Mouse (Mus musculus) left cerebral cortex, adult 8-10 months (tissue): ENCODE results near the gene Gm26620. TPM values are rescaled to one million over a fixed set of nuclear protein-coding genes. Genes with fewer than 3 reads are reported as not detected.

Experiments
- DNase-seq, 2 experiments: peaks; one replicate each; pipeline ENCODE4 v3.0.0; 2022; ENCODE audit warnings: low spot score in 2 of 2
- total RNA-seq, 4 experiments: library from RNA; stranded (reverse); gene quantifications; 2 replicates each; pipeline ENCODE4 v1.2.4; 2022

The Gm26620 gene
- total RNA-seq, 4 experiments from 2014 or later, result 0.46 to 0.87 (median 0.48) TPM; not detected in 1

- DNase-seq, result no peak
Measured at GRCm38 (mm10) chr1:170868905-170869283, 16.0 kb upstream of the Gm26620 start.

DNA sequence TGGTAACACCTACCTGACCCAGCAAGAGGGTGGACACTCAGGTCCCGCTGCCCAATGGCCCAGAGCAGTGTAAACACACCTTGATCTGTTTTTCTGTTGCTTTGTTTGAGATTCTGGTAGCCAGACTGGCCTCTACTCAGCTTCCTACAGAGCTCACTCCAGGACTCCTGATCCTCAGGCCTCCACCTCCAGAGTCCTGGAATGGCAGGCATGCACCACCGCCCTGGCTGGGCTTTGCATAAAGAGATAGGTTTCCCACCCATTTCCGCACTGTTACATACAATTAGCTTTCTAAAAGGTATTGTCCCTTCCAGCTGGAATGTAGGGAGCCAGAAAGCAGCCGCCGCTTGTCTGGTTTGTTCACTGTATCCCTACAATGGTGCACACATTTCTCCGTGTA, 13.5 kb upstream of the Gm26620 start:
- no peak for DNase-seq

- DNase-seq, result no peak
Measured at GRCm38 (mm10) chr1:170871961-170872360, 12.9 kb upstream of the Gm26620 start.

GRCm38 (mm10) chr1:170875676-170876075, 9.2 kb upstream of the Gm26620 start:
- DNase-seq, result no peak

DNA sequence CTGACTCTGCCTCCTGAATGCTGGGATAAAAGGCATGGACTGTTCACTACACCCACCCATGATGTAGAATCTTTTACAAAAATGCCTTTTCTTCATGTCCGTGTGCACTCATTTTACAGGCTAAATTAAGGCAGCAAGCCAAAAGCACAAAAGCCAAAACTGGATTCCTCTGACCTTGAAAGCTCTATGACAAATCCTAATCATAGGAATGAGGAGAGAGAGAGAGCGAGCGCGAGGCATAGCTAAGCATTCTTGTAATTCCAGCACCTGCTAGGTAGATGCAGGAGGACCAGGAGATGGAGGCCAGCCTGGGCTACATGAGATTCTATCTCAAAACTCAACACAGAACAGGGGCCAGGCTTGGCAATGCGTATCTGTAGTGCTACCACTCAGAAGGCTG, 8.0 kb upstream of the Gm26620 start:
- no peak for DNase-seq

- DNase-seq, result no peak
Measured at GRCm38 (mm10) chr1:170882915-170883485, 1.9 kb upstream of the Gm26620 start.

DNA sequence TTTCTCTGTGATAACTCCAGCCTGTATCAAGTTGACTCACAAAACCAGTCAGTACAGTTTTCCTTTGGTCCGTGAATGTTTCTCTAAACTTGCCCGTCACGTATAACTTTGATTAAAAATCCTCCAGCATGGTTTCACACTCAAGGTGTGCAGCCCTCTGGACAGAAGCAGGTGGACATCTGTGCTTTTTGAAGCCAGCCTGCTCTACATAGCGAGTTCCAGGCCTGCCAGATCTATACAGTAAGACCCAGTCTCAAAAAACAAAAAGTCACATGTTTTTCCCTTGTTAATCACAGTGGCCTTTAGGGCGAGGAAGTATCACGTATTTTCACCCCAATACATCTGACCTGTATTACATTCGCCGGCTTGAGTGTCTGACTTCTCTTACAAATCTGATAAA, 475 bp upstream of the Gm26620 start:
- no peak for DNase-seq

- DNase-seq, result no peak
Measured at GRCm38 (mm10) chr1:170886044-170886458, 1.2 kb downstream of the Gm26620 start.

- DNase-seq, result no peak
Measured at GRCm38 (mm10) chr1:170889310-170889709, 4.4 kb downstream of the Gm26620 start.

DNA sequence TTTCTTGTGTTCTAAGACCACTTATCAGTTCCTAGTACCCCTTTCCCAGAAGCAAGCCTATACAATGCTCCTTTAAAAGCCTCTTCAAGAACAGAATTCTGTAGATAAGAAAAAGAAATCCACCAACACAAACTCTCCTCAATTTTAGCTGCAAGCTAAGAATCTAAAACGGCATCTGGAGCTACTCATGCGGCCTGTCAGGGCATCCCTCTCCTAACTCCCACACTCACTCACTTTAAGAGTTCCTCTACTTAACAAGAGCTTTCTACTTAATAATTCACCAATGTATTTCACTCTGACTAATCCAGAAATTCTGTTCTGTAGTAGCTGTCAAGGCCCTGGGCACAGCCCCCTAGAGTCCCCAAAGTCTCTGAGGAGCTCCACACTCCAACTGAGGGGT, 6.8 kb downstream of the Gm26620 start:
- no peak for DNase-seq

GRCm38 (mm10) chr1:170892279-170892678, 7.4 kb downstream of the Gm26620 start:
- no peak for DNase-seq

DNA sequence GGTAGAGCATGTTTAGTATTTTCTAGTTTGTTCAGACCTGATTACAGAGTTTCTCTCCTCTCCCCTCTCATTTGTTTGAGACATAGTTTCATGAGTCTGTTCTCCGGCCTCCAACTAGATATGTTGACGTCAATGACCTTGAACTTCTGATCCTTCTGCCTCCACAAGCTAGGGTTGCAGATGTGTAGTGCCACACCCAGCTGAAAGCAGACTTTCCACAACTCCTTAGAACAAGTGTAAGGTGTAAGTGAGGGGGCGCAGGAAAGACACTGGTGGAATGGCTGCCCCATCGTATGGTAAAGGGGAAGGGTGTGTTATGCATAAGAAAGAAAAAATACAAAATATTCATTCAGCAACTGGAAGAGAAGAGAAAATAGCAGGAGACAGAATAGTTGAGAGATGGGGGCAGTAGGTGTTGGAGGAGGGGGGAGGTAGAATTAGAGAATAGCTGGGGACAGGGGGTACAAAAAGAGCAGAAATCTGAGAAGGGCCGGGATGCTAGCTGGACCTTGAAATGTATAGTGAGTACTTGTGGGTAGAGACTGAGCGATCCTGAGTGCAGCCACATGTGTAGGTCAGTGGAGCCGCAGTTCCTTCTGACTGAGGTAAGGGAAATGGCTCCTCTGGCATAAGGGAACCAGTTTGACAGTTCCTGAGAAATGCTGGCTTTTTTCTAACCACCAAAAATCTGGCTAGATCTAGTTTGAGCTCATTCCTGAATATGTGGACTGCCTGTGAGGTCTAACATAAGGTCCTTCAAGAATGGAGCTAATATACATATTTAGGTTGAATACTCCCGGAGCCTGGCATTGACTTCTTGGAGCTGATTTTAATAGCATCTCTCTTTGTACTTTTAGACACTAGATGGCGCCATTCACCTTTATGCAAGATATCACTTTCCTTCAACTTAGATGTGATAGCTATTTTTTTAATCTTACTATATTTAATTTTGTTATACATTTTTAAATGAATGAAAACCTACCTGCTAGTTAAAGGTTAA, 10.0 kb downstream of the Gm26620 start:
- DNase-seq, result no peak

DNA sequence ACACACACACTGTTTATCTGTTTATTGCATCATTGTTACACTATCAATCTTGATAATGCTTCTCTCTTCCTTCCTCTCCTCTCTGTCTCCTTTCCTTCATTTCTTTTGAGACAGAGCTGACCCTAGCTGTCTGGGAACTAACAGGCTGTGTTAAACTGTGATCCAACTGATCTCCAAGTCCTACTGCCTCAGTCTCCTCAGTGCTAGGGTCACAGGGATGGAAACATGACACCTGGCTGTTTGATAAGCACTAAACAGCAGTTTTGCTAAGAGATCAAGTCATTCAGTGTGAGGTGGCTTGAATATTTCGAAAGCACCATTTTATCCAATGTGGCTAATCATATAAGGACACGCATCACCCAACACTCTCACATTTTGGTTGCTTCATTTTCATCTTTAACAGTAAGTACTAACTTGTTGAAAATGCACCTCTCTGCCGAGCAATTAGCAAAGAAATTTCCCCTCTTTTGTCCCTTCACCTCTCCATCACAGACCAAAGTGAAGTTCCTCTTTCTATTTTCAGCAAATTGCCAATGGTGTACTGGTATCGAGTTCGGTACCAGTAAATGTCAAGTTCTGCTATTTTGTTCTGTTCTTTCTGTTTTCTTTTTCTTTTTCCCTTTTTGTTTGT, 11.9 kb downstream of the Gm26620 start:
- DNase-seq, result no peak

- no peak for DNase-seq
Measured at GRCm38 (mm10) chr1:170898413-170899075, 13.7 kb downstream of the Gm26620 start.

DNA sequence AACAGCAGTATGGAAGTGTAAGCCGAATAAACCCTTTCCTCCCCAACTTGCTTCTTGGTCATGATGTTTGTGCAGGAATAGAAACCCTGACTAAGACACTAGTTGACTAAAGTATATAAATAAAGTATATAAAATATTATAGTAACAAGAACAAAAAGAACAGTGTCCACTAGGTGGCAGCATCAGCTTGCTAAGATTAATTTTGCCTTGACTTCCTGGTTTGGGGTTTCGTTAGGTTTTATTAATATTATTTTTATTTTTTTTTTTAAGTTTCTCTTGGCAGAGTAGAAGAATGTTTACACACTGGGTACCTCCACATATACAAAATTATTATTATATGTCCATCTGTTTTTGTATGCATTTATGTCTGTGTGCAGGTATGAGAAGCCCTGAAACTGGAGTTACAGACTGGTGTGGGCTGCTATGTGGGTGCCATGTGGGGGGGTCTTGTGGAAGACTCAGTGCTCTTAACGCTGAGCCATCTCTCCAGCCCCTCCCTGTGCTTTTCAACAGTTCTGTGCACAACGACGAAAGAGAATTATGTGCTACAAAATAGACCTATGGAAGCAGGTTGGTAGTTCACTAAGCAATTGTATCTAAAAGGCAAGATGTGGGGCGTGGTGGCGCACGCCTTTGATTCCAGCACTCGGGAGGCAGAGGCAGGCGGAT, 16.1 kb downstream of the Gm26620 start:
- no peak for DNase-seq

DNA sequence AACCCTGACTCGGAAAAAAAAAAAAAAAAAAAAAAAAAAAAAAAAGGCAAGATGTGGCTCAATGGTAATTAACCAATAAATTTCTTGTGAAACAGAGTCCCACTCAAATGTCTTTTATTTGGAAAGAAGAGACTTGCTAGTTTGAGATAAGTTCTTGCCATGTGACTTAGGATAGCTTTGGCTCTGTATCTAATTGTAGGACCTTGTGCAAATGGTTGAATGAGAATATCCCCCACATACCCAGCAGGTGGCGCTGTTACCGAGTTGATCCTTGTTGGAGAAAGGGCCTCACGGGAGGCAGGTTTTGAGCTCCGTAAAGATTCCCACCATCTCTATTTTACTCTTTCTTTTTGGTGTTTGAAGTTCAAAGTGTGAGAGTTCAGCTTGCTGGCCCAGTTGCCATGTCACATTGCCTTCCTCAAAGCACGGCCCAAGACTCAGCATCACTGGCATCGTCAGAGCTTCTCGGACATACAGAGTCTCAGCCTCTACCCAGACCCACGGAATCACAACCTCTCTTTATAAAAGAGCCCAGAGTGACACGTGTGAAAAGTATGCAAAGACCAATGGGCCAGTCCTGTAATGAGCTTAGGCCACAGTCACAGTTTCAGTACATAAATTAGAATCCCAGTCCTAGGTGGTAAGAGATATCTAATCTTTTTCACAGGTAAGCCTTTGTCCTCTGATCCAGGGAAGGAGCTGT, 16.8 kb downstream of the Gm26620 start:
- peak; percentile 45 to 73 for DNase-seq

GRCm38 (mm10) chr1:170903485-170903884, 18.6 kb downstream of the Gm26620 start:
- DNase-seq, result no peak

DNA sequence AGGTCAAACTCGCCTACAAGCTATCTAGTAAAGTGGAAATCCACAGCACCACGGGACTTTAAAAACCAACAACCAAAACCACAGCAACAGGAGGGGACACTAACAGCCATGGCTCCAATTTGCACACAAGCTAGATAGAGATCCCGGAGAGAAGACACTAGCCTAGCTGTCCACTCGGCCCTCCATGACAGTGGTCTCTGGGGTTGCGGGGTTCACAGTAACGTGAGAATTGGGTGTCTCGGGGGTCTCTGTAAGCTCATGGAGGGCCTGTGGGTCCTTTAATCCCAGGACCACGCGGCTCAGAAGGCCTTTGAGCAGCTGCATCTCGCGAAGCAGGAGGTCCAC, 22.2 kb downstream of the Gm26620 start:
- no peak for DNase-seq

- peak; percentile 24 to 26 for DNase-seq
Measured at GRCm38 (mm10) chr1:170907456-170908191, 22.8 kb downstream of the Gm26620 start.

DNA sequence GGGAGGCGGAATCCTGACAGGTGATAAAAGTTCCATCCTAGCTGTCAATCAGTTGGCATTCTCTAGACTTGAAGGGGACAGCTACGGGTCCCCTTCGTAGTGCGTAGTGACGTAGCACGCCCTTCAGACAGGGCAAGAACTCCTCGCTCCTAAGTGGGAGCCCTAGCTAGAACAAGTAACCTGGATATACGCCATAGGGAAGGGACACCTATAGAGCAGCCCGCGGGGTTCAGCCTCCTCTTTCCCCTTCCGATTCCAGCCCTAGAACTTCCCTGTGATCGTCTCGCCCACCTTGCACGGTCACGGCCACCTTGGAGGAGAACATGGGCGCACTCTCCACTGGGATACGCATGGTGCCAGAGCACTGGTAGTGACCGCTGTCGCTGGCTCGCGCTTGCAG, 23.5 kb downstream of the Gm26620 start:
- no peak for DNase-seq
